Mouse (Mus musculus) ovary, postnatal 14 days (tissue): ENCODE data around the gene Rtel1.

Source experiments
- DNase-seq: peaks from one replicate; pipeline ENCODE4 v3.0.0; 2022; ENCODE audit warnings: low spot score

Rtel1 gene

DNA sequence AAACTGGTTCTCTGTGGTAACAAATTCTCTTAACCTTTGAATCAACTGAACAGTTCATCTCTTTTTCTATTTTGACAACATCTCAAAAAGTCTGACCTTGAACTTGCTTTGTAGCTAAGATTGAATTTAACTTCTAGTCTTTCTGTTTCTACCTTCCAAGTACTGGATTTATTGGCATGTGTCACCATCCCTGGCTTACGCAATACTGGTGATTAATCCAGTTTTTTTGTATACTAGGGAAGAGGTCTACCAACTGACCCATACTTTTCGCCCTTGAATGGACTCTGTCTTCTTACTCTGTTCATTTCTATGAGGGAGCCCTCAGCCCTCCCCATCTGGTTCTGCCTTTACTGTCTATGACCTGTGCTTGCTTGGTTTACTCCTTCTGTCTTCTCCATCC lies 6.6 kb downstream of the Rtel1 start:
- no peak for DNase-seq

DNA sequence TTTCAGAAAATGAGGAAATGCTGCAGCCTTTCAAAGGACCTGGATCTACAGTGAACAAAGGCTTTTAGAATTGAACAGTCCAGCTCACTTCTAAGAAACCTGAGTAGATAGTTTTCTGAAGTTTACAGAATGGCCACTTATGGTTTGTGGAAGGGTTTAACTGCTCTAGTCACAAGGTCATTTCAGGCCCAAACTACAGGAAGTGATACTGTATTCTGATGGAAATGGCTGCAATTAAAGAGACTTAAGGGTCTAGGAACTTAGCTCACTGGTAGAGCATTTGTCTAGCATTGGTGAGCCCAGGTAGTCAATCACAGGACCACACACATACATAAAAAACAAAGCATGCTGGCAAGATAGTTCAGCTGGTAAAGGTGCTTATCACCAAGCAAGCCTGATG lies 13.0 kb downstream of the Rtel1 start:
- DNase-seq, result no peak

DNA sequence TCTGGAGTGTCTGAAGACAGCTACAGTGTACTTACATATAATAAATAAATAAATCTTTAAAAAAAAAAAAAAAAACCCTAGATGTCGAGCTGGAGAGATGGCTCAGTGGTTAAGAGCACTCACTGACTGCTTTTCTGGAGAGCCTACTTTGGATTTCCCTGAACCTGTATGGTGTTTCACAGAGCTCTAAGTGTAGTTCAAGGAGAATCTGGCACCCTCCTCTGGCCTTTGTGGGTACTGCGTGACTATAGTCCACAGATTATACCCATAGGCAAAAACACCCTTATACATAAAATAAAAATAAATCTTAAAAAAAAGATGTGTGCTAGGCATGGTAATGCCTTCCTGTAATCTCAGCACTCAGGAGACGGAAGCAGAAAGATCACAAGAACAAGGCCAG lies 14.5 kb downstream of the Rtel1 start:
- peak; percentile 34 for DNase-seq

DNA sequence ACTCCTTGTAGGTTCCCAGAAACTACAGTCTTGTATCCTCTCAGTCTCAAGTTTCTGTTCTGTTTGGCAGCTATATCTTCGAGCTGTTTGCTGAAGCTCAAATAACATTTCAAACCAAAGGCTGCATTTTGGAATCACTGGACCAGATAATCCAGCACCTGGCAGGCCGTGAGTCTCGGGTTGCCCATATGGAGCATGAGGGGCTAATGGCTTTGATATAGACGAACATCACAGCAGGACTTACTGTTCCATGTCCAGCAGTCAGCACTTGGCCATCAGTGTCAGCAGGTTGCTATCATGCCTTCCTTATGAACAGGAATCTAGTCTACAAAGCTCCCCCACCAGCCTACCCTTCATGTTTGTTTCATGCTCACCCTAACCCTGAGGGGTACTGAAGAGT lies 20.9 kb downstream of the Rtel1 start:
- no peak for DNase-seq

DNA sequence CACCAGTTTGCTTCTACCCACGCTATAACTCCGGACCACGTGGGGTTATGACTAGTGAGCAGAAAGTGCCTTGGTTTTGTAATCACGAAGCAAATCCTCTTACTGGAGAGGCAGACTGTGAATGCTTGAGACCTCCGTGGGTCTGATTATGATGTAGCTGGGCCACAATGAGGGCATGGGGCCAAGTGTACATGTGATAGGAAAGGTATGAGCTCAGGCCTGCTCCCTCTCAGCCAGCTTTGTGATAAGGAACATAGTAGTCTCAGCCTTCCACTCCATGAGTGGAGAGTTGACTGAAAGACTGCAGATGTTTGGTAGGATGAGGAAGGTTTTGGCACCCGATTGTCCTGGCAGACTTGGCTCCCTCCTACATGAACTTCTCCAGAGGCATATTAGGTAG lies 23.2 kb downstream of the Rtel1 start:
- DNase-seq, result no peak

DNA sequence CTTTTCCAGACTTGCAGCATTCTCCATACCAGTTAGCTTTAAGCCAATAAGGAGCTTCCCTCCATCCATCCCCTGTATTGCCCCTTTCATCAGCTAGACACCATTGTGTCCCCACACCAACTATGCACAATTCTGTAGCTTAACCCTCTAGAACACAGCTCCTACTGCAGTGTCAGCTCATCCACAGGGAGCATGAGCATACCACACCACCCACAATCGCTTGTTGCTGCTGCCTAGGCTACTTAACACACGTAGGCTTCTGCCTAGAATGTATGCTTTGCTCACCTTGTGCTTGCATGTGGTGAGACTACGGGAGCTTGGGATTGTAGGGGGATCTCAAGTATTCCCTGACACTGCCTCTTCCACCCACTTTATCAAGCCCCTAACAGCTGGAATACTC lies 37.2 kb downstream of the Rtel1 start:
- no peak for DNase-seq

DNA sequence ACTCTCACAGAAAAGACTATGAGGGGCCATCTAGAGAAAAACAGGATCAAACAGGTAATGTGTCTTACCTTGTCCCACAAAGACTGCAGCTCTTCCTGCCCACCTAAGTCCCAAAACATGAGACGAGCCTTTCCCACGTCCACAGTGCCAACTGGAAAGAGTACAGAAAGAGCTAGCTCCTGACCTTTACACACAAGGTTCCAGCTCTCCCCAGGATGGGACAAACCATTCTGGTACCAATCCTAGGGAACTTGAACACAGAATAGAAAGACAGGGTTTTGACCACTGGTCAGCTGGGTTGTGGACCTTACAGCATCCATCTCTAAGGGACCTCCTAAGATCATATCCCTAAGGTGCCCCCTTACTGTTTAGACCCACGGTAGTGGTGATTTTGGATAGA lies 44.4 kb downstream of the Rtel1 start:
- no peak for DNase-seq

DNA sequence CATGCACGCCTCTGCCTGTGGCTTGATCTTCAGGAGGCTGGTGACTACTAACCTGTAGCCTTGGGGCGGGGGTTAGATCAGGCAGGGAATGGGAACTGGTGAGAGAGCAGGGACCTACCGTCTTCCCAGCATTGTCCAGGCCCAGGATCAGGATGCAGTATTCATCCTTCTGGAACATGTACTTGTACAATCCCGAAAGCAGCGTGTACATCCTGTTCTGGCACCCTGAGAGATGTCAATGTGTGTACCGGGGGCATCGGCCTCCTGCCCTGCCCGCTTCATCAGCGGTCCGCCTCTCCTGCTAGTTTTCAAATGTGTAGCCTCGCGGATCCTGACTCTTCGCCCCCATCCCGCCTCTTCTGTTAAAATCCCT lies 44.9 kb downstream of the Rtel1 start:
- DNase-seq, result no peak

DNA sequence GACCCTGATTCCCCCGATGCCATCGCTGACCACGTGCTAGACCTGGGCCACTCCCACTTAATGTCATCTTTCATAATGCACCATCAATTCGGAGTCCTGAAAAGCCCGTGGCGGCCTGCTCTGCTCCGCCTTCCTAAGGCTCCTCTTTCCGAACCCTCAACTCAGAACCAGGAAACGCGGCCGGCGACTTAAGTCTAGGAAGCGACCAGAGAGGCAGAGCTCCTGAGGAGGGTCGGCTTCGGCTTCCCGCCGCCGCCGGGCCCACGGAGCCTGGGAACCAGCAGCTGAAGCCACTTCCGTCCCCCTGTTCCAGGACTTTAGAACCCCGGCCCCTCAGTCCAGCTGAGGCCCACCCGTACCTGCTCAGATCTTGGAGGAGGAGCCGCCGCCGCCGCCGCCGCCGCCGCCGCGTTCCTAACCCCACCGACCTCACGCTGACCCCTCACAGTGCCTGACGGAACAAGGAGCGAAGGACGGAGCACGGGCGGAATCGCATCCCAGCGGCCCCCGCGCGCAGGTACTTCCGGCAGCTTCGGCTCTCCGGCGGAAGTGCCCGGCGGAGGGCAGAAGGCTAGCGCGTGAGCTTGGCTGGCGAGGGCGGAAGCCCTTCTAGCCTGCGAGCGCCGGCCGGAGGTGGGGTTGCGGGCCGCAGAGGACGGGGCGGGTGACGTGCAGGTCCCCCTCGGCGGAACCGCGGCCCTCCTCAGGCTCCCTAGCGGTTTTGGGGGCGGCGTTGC lies 45.5 kb downstream of the Rtel1 start, which contains the start of the genes Zgpat and Arfrp1:
TSS of gene Zgpat (plus strand) at position 69 of the 737 bp plus-strand sequence.
TSS of gene Arfrp1 (minus strand) at position 545 of the 737 bp plus-strand sequence.
- DNase-seq, result peak; percentile 70

DNA sequence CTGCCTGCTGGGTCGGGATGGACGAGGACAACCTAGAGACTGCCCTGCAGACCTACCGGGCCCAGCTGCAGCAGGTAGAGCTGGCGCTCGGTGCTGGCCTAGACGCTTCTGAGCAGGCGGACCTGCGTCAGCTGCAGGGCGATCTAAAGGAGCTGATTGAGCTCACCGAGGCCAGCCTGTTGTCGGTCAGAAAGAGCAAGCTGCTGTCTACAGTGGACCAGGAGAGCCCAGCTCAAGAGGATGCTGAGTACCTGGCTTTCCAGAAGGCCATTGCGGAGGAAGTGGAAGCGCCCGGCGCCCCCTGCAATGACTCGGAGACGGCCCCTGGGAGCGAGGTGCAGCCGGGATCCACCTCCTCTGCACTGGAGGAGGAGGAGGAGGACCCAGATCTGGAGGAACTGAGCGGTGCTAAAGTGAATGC lies 46.1 kb downstream of the Rtel1 start:
- no peak for DNase-seq

DNA sequence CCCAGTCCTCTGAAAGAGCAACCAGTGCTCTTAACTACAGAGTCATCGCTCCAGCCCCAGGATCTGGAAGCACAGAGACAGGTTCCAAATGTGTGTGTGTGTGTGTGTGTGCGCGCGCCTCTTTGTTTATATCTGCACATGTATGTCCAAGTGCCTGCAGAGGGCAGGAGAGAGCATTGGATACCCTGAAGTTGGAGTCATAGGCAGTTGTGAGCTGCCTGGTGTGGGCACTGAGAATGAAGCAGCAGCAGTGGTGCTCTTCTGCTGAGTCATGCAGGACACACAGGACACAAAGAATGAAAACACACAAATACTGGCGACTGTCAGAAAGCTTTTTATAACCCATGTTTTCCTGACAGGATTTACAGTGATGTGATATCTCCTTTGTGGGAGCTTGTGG lies 50.5 kb downstream of the Rtel1 start:
- no peak for DNase-seq

DNA sequence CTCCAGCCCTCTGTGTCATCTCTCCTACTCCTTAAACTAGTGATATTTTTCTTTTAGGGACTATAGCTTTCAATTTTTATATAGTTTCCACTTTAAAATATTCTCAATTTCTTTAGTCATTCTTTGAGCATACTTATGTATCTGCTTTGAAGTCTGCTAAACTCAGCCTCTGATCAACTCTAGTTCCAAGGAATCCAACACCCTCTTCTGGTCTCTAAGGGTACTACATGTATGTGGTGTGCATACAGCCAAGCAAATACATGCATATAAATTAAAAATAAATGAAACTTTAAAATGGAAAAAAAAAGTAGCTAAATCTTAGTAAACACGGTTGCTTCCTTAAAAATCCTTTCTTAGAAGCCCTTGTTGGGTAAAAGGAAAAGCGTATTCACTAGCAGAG lies 56.2 kb downstream of the Rtel1 start:
- DNase-seq, result no peak

DNA sequence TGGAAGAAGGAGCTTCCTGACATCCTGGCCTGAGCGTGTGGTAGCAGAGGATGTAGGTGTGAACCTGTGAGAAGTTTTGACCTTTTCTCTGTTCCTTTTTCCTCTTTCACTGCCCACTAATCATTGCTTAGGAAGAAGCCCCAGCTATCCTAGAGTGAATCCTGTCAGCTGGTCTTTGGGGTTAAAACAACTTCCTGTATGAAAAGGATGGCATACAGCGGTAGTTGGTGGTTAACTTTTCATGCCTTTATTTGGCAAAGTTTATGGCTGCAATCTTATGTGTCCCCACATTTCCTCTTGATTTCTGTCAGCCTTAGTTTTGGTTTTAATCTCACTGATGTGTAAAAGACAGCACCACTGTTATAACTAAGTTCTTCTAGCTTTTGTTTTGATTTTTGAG lies 57.7 kb downstream of the Rtel1 start:
- no peak for DNase-seq

DNA sequence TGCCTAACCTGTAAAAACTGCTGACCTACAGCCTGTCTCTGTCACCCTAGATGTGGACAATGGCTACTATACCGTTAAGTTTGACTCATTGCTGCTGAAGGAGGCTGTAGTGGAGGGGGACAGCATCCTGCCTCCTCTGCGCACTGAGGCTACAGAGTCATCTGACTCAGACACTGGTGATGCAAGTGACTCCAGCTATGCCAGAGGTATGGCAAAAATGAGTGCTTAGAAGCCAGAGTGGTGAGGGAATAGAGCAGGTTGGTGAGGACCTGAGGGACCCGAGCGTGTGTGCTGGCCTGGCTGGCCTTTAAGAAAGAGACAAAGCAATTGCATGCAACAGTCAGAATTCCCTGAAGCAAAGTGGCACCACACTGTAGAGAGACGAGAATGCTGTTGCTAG lies 59.2 kb downstream of the Rtel1 start:
- DNase-seq, result no peak

DNA sequence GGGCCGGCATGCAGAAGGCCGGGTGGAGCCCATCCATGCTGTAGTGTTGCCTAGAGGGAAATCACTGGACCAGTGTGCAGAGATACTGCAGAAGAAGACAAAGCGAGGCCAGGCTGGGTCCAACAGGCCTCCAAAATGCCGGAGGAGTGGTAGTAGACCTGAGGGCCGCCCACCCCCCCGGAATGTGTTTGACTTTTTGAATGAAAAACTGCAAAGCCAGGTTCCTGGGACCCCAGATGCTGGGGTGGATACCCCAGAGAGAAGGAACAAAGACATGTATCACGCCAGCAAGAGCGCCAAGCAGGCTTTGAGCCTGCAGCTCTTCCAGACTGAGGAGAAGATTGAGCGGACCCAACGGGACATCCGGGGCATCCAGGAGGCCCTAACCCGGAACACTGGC lies 60.2 kb downstream of the Rtel1 start, which contains the start of gene Lime1:
TSS of gene Lime1 (plus strand) at position 301 of the 400 bp plus-strand sequence.
- no peak for DNase-seq

DNA sequence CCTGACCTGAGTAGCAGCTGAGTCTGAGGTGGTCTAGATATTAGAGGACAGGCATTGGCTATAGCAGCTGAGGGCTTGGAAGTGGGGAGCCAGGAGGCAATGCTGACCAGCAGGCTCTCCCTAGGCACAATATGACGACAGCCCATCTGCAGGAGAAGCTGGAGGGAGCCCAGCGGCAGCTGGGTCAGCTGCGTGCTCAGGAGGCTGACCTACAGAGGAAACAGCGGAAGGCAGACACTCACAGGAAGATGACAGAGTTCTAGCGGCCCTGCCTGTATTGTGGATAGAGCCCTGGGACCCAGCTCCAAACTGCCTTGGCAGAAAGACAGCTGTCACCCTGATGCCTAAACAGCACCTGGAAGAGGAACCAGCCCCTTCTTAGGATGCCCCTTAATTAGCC lies 60.7 kb downstream of the Rtel1 start:
- DNase-seq, result no peak

DNA sequence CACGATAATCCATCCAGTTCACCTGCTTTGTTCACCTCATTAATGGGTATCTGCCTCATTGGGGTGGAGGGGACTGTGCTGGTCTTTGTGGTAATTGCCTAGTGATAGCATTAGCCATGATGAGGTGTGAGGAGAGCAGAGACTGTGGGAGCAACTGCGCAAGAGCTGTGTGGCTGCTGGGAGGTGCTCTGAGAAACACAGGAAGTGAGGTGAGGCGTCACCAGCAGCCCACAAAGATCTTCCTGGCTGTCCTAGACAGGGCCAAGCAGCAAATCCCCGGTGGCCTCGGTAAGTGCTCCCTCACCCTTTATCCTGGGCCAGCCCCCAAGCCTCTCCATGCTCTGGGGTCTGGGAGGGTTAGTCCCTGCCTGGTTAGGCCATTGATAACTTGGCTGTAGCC lies 61.6 kb downstream of the Rtel1 start:
- DNase-seq, result no peak

DNA sequence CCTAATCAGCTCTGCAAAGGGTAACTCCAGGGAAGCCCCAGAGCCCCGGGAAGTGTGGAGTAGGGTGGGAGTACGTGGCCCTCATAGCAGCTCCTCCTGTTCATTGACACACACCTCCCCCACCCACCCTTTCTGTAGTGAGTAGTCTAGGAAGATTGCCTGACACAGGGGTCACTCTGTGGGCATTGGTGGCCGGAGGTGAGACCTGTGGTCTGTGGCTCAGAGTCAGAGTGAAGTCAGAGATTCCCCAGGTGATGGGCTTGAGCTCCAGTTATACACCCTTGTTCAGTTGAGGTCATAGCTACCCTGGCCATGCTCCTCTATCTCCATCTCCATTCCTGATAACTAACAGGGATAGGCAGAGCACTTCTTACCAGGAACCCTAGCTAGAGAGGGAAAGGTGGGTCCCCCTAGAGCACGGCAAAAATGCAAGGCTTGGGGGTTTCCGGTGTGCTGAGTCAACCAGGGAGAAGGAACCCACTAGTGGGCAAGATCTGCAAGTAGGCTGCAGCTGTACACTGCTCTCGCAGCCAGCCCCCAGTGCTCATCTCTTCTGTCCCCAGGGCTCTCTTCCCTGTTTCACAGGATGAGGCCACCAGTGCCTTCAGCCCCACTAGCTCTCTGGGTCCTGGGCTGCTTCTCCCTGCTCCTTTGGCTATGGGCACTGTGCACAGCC lies 62.2 kb downstream of the Rtel1 start:
- no peak for DNase-seq

DNA sequence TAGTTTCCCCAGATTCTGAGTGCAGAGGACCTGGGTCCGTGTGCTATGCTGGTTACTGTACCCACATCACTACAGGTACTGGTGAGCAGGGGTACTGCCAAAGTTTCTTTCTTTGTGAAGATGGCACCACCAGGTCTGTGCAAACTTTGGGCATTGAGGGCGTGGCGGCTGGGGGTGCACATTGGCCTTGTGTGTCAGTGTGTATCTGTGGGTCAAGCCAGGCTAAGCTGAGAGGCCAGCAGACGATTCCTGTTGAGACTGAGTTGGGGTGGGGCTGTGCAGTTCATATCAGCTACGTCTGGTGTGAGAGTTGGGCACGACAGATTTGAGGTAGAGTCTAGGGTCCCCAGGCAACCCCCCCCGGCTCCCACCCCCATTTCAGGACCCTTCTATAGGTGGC lies 64.9 kb downstream of the Rtel1 start:
- DNase-seq, result no peak

DNA sequence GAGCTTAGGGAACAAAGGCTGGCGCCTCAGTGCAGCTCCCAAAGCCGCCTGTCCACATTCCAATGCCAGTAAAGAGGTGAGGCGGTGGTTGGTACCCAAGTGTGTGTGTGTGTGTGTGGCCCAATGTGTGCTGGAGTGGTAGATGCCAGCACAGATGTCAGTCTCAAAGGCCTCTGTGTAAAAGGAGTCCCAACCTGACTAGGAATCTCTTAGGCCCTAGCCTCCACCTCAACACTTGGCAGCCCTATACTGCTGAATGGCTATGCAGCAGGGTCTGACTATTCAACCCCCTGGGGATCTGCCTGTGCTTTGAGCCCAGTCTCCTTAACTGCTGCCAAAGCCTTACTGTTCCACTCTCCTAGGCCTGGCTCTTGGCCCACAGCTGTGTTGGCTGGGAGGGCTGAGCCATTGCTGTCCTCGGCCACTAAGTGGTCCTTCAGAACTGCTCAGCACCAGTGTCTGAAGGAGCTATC lies 65.4 kb downstream of the Rtel1 start:
- DNase-seq, result peak; percentile 36

DNA sequence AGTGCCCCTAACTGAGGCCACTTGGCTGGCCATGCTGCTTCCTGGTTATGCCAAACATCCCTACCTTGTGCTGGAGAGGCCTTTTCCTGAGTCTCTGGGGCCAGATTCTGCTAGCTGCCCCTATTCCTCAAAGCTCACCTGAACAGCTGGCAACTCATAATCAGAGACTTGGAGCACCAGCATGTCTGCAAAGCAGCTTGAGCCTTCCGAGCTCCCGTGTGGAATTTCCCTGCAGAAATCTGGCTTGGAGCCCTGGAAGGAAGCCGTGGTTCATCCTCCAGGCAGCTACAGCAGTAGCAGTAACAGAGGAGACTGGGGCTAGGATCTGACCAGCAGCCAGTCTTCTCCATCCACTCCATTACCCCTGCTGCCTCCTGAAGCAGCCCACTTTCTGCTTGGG lies 66.3 kb downstream of the Rtel1 start:
- DNase-seq, result peak; percentile 42

DNA sequence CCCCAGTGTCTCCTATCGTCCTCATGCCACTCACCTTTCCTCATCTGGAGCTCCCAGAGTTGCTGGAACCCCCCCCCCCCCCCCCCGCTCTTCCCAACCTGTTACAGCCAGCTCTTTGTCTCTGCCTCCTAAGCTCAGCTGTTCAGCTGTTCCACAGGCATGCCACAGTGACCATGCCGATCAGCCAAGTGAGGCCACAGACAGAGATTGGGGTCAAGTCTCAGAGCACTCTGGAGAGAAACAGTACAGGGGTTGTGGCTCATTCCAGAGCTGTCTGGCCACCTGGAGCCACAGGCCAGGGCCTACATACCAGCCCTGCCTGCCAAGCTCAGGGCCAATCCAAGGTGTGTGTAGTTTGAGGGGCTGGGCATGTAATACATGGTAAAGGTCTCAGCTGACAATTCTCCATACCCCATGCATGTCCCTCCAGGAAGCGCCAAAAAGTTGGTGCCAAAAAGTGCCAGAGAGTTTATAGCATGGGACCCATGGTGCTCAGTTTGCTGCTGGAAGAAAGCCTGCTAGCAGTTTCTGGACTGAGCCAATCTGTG lies 67.2 kb downstream of the Rtel1 start:
- DNase-seq, result no peak

DNA sequence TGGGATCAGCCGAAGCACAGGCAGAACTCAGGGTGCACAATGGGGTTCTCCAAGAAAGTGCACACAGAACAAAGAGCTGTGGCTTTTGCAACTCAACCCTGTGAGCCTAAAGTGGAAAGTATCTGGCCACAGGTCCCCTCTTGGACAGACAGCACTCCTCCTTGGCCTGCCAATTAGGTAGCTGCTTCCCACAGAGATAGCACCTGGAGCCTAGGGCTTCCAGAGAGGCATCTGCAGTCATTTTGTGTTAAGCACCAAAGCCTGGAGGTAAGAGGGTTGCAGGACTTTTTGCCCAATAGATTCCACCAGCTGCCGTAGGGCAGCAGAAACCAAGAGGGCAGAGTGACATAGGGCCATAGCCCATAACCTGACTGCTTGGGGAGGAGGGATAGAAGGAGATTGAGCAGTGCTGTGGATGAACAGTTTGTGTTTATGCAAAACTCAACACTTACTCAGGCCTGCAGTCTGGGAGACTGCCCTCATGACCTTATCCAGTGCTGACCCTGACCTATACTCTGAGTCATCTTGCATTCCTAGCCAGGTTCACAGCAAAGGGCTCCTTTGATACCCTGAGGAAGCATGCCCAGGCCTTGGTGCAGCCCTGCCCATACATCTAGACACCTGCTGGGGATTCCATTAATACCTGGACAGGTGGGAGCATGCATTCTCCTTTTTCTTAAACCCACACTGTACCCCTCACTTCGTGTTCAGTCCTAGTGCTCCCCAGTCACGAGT lies 70.8 kb downstream of the Rtel1 start:
- no peak for DNase-seq
